Mouse (Mus musculus) midbrain, embryonic 11.5 days (tissue): ENCODE results near the gene Stat3. TPM values are rescaled to one million over a fixed set of nuclear protein-coding genes. Genes with fewer than 3 reads are reported as not detected.

Experiments
- ATAC-seq: fragments of 200-750 bp; cut with Nextera tagmentation; 2 replicates; pipeline ENCODE4 v1.8.0; 2017; ENCODE audit warnings: moderate TSS enrichment, moderate library complexity; ENCODE audit not compliant: low FRiP score
- DNase-seq: peaks from one replicate; pipeline ENCODE4 v3.0.0; 2015; ENCODE audit warnings: low spot score; ENCODE audit errors: missing footprints
- H3K27ac ChIP-seq: fragments of 300-500 bp; sonication (generic); 2 replicates; pipeline ENCODE4 v1.5.1; 2014; ENCODE audit warnings: low read depth, low read length
- H3K27me3 ChIP-seq: fragments of 300-500 bp; sonication (generic); 2 replicates; pipeline ENCODE4 v1.6.1; 2014; ENCODE audit warnings: mild to moderate bottlenecking, low read length, moderate library complexity, mixed read lengths; ENCODE audit not compliant: control insufficient read depth, insufficient read depth
- H3K36me3 ChIP-seq: fragments of 300-500 bp; sonication (generic); 2 replicates; pipeline ENCODE4 v1.6.1; 2014; ENCODE audit warnings: mild to moderate bottlenecking, low read length, moderate library complexity, mixed read lengths; ENCODE audit not compliant: control insufficient read depth, insufficient read depth
- H3K4me1 ChIP-seq: fragments of 300-500 bp; sonication (generic); 2 replicates; pipeline ENCODE4 v1.6.1; 2014; ENCODE audit warnings: low read length; ENCODE audit not compliant: control insufficient read depth, insufficient read depth
- H3K4me2 ChIP-seq: fragments of 300-500 bp; sonication (generic); 2 replicates; pipeline ENCODE4 v1.6.1; 2014; ENCODE audit warnings: mild to moderate bottlenecking, moderate library complexity
- H3K4me3 ChIP-seq: fragments of 300-500 bp; sonication (generic); 2 replicates; pipeline ENCODE4 v1.5.1; 2014; ENCODE audit warnings: low read depth, low read length
- H3K9ac ChIP-seq: fragments of 300-500 bp; sonication (generic); 2 replicates; pipeline ENCODE4 v1.6.1; 2014; ENCODE audit warnings: low read length
- H3K9me3 ChIP-seq: fragments of 300-500 bp; sonication (generic); 2 replicates; pipeline ENCODE4 v1.6.1; 2016; ENCODE audit warnings: low read length; ENCODE audit not compliant: control insufficient read depth
- WGBS: fragments of 180-500 bp; shearing (Covaris S2); extraction: QIAGEN DNeasy Blood & Tissue Kit; methylation state at CpG from one replicate; pipeline ENCODE4 v1.1.7; 2014; 5-methylcytosine and 5-hydroxymethylcytosine counted together
- polyA plus RNA-seq: library from polyadenylated mRNA; unstranded; fragments of >200 nt; fragmentation: Nextera tagmentation; extraction: Ambion mirVana; gene quantifications from 2 replicates; pipeline ENCODE4 v1.2.1, GENCODE M21; 2014

Stat3 gene
- polyA plus RNA-seq, 1 experiment from 2014 or later: 24.0 TPM

DNA sequence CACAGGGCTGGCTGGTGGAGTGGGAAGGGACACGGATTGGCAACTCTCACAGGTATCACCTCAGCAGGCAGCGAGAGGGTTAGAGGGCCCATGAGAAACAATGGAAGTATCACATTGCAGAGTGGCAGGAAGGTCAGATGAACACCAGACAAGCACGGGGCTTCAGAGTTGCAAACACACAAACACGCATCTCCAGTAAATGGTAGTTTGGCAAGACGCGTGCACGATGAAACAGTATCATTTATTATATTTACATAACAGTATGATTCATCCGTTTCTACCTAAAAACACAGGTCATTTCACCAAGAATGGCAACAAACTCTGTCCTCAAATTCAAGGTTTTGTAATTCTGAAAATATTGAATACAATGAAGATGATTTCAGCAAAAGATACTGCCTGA lies 99.8 kb downstream of the Stat3 start:
- DNase-seq: no peak
- no peak overlapping the region for H3K4me2 ChIP-seq
- H3K9ac ChIP-seq: no peak overlapping the region
- no peak for ATAC-seq
- H3K27ac ChIP-seq: no peak overlapping the region
- no peaks in the 10 kb centered on the region; the same call in 1 of the 2 replicates for H3K9me3 ChIP-seq
- H3K4me3 ChIP-seq: no peak overlapping the region
- WGBS: 84% methylated on average over 8 of the region's 8 CpGs
- no peaks in the 10 kb centered on the region for H3K36me3 ChIP-seq
- no peaks in the 10 kb centered on the region for H3K4me1 ChIP-seq
- no peaks in the 10 kb centered on the region for H3K27me3 ChIP-seq

DNA sequence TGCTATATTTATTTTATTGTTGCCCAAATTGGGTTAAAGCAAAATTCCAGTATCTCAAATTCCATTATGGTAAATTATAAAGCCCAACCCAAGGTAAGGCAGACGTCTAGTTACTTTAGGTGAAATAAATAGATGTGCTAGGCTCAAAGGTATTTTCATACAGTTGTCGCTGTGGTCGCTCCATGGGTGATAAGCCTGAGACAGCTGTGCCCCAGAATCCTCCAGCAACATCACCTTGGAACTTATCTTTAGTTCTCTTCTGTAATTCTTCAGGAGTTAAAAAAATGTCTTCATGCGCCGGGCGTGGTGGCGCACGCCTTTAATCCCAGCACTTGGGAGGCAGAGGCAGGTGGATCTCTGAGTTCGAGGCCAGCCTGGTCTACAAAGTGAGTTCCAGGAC lies 100.4 kb downstream of the Stat3 start:
- no peaks in the 10 kb centered on the region for H3K27me3 ChIP-seq
- no peaks in the 10 kb centered on the region for H3K4me1 ChIP-seq
- H3K9me3 ChIP-seq: no peaks in the 10 kb centered on the region; the same call in 1 of the 2 replicates
- no peak overlapping the region for H3K27ac ChIP-seq
- H3K9ac ChIP-seq: no peak overlapping the region
- WGBS: 93% methylated on average over 9 of the region's 9 CpGs
- no peaks in the 10 kb centered on the region for H3K36me3 ChIP-seq
- DNase-seq (no peak), ATAC-seq (no peak)
- H3K4me2 ChIP-seq: no peak overlapping the region
- H3K4me3 ChIP-seq: no peak overlapping the region

DNA sequence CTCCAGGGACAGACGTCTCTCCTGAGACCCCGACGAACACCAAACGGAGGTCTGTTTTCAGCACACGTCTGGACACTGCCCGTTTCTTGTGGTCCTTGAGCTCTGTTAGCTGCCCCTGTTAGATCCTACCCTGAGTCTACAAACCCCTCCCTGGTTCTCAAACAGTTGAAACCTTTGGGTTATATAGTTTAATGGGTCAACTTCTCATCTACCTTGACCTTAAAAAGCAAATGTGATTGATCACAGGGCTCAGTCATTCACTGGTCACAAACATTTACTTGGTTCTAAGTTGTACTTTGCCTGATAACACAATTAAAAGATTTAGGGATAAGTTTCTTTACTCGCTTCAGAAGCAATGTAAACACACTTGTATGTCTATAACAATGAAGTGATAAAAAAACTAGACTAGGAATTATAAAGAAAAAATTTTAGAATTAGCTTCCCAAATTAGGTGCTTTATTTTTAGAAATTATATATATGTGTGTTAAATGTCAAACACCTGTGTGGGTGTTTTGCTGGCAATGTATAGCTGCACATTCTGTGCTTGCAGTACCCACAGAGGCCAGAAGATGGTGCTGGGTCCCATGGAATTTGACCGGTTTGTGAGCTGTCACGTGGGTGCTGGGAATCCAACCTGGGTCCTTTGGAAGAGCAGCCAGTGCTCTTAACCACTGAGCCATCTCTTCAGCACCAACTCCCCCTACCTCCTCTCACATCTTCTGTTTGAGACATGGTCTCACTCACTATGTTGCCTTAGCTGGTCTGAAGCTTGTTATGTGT lies 102.2 kb downstream of the Stat3 start:
- no peaks in the 10 kb centered on the region; the same call in 1 of the 2 replicates for H3K9me3 ChIP-seq
- H3K9ac ChIP-seq: no peak overlapping the region
- H3K27me3 ChIP-seq: no peaks in the 10 kb centered on the region
- ATAC-seq (no peak), DNase-seq (no peak)
- H3K4me3 ChIP-seq: no peak overlapping the region
- 86% methylated on average over 9 of the region's 9 CpGs for WGBS
- H3K27ac ChIP-seq: no peak overlapping the region
- H3K4me2 ChIP-seq: no peak overlapping the region
- no peaks in the 10 kb centered on the region for H3K4me1 ChIP-seq
- H3K36me3 ChIP-seq: no peaks in the 10 kb centered on the region

Other genes starting within 250 kb of the Stat3 start
- 0.72 TPM in 1 of 2 replicates, not detected in the other for gene Zfp385c, start 247.1 kb downstream of the Stat3 start, polyA plus RNA-seq
- 2.0 and 2.1 TPM in 2 replicates for gene Dhx58, start 235.3 kb downstream of the Stat3 start, polyA plus RNA-seq
- gene Kat2a, start 227.1 kb downstream of the Stat3 start, polyA plus RNA-seq: 44.4 and 57.2 TPM in 2 replicates
- gene Hspb9, start 225.7 kb downstream of the Stat3 start, polyA plus RNA-seq: 0.47 and 0.52 TPM in 2 replicates
- gene Rab5c, start 201.3 kb downstream of the Stat3 start, polyA plus RNA-seq: 83.6 and 85.0 TPM in 2 replicates
- 2.7 and 2.9 TPM in 2 replicates for gene Kcnh4, start 179.6 kb downstream of the Stat3 start, polyA plus RNA-seq
- not detected in 2 replicates for gene Hcrt, start 176.6 kb downstream of the Stat3 start, polyA plus RNA-seq
- gene Ghdc, start 168.6 kb downstream of the Stat3 start, polyA plus RNA-seq: 1.3 and 1.7 TPM in 2 replicates
- 14.6 and 17.3 TPM in 2 replicates for gene Stat5b, start 88.8 kb downstream of the Stat3 start, polyA plus RNA-seq
- 0.97 and 1.4 TPM in 2 replicates for gene Stat5a, start 80.2 kb downstream of the Stat3 start, polyA plus RNA-seq
- 12.5 and 14.8 TPM in 2 replicates for gene Cavin1, start 31.3 kb upstream of the Stat3 start, polyA plus RNA-seq
- 42.5 and 45.9 TPM in 2 replicates for gene Atp6v0a1, start 69.9 kb upstream of the Stat3 start, polyA plus RNA-seq
- gene Naglu, start 130.5 kb upstream of the Stat3 start, polyA plus RNA-seq: 6.0 and 6.9 TPM in 2 replicates
- gene Hsd17b1, start 138.9 kb upstream of the Stat3 start, polyA plus RNA-seq: 0.10 TPM in 1 of 2 replicates, not detected in the other
- gene Coasy, start 143.0 kb upstream of the Stat3 start, polyA plus RNA-seq: 53.2 and 53.3 TPM in 2 replicates
- gene Mlx, start 147.7 kb upstream of the Stat3 start, polyA plus RNA-seq: 38.0 and 47.0 TPM in 2 replicates
- gene Psmc3ip, start 155.9 kb upstream of the Stat3 start, polyA plus RNA-seq: 57.0 and 64.8 TPM in 2 replicates
- gene Retreg3, start 180.4 kb upstream of the Stat3 start, polyA plus RNA-seq: 11.0 and 11.4 TPM in 2 replicates
- gene Tubg1, start 180.4 kb upstream of the Stat3 start, polyA plus RNA-seq: 96.3 and 108 TPM in 2 replicates
- gene Tubg2, start 216.4 kb upstream of the Stat3 start, polyA plus RNA-seq: 3.4 and 5.1 TPM in 2 replicates
- gene Cntnap1, start 231.0 kb upstream of the Stat3 start, polyA plus RNA-seq: 0.30 and 0.32 TPM in 2 replicates
- 5.8 and 7.2 TPM in 2 replicates for gene Plekhh3, start 231.8 kb upstream of the Stat3 start, polyA plus RNA-seq
- gene Ccr10, start 235.9 kb upstream of the Stat3 start, polyA plus RNA-seq: not detected in 2 replicates